Mouse (Mus musculus) layer of hippocampus, adult 9-10 months (tissue): ENCODE measurements at regions not wholly inside any gene's neighbourhood (a gene's known extent, or its start where the extent isn't known, plus 50 kb on each side); places are given as distances from the start of the nearest gene placed in this dataset.
"Not testable (repeated sequence)": the region's sequence is repeated elsewhere in the genome, so short reads cannot be mapped to it uniquely, and the experiment has no call there.

Experiments used
- DNase-seq: peaks from one replicate; pipeline ENCODE4 v3.0.0; 2022; ENCODE audit warnings: low spot score

DNA sequence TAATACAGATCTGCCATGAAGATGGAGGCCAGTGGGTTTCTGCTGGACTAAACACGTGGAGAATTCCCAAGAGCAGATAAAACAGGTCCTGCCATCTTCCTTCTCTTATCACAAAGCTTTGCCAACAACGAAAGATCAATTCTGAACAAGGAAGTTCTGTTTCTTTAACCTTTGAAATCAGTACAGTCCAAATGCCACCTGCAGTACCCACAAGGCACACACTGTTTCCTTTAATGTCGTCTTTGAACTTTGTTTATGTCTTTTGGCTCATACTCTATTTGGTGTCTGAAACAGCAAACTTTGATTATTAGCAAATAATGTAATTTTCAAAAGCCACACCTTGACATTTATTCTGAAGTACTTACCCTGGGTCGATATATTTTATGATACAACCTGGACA lies 536.5 kb downstream of the Bckdhb start:
- DNase-seq, result no peak

GRCm38 (mm10) chr9:84466741-84467140 lies 541.8 kb downstream of the Bckdhb start:
- DNase-seq, result peak; percentile 10

GRCm38 (mm10) chr9:84472696-84473095 lies 547.8 kb downstream of the Bckdhb start:
- no peak for DNase-seq

DNA sequence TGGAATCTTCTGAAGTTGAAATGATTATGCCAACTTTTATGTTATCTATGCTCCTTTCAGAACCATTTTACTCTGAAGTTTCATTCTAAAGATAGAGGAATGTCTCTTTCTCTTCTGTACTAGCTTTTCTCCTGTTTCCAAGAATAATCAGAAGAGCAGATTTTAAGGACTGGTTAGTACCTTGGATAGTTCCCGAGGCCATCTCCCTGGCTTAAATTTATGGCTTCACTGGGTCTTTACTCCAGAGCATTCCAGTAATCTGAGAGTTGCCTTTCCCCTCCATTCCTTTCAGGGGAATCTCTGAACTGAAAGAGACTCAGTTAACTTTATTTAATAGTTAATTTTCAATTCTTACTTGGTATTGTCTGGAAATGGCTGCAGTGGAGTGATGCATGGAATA lies 551.0 kb downstream of the Bckdhb start:
- no peak for DNase-seq

DNA sequence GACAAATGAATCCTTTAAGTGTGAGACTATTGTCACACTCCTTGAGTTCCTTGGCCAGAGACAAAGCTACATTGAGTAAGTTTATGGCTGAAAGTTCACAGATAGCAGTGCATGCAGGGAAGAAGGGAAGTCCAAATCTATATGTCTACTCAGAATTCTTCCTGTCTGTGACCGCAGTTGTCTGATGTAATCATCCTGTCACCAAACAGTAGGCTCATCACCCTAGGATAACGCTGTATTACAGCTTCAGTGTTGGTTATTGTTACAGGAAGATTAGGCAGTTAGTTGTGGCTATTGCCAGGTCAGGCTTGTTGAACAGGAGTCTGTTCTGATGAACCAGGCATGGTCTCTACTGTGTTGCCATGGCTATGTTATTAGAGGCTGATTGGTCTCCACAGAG lies 574.6 kb downstream of the Bckdhb start:
- no peak for DNase-seq

DNA sequence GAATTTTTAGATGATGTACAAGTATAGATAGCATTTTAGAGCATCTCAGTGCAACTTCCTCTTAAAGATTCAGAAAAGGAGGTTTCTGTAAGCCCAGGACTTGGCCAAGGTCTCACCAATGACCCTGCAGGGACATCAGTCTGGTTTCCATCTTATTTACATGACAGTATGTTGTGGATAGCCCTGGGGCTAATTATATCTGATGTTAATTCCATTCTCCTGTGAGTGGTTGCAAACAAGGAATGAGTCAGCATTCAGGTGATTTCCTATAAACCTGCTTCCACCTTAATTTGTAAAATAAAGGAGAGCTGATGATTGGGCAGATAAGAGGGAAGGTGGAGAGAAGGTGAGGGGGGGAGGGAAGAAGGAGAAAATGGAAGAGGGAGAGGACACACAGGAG lies 578.0 kb downstream of the Bckdhb start:
- not testable (repeated sequence) for DNase-seq

- DNase-seq, result no peak
Measured at GRCm38 (mm10) chr9:84517064-84517463, 592.1 kb downstream of the Bckdhb start.

DNA sequence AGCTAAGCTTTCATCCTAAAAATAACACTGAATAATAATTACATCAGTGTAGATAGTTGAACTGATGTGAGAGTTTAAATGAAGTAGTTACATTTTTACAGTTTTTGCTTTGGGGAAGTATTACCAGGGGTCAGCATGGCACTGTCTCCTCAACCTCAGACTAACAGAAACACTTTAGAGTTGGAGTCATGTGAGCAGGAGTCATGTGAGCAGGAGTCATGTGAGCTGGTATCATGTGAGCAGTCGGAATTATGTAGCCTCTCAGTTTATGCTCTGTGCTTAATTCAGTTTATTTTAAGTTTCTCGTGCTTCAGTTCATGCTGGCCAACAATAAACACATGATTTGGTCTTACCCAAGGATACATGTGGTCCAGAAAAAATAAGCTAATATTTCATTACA lies 620.5 kb downstream of the Bckdhb start:
- no peak for DNase-seq

GRCm38 (mm10) chr9:84548012-84548660 lies 623.2 kb downstream of the Bckdhb start:
- no peak for DNase-seq

DNA sequence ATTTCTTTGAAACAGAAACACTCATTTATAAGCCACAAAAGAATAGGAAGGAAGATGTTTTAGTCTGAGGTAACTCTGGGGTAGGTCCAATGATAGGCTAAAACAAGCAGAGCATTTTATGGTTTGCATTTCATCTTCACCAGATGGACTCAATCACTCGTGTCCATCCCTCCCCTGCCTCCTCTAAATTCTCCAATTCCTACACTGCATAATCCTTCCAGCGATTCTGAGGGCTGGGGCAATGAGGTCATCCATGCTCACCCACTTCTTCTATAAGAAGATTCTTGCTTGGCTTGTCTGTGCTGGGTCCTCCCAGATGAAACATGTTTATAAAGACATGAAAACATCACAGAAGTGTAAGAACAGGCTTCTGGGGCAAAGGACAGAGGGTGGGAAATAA lies 630.3 kb downstream of the Bckdhb start:
- no peak for DNase-seq

DNA sequence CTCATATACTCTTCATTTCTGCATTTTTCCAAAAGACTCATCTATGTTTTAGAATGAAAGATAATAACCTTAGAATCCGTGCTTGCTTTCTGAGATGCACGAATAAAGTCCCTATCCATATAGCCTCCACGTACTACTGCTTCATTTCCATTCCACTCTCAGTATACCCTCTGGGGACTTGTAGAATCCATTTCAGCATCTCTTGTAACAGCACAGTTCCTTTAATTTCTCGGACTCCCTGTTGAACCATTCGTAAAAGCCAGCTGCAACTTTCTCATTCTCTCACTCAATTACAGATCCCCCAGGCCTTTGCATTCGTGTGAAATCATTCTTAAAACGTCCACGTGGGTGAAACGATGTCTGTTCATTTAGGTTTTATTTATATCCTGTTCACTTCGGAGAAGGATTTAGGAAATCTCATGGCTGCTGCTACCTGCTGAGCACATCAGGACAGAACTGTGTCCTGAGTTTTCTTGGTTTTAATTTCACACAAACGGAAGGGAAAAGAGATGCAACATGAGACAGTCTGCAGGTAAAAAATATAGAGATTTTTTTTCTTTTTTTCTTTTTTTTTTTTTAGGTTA lies 631.4 kb downstream of the Bckdhb start:
- no peak for DNase-seq

- DNase-seq, result no peak
Measured at GRCm38 (mm10) chr9:84558346-84558745, 633.4 kb downstream of the Bckdhb start.

DNA sequence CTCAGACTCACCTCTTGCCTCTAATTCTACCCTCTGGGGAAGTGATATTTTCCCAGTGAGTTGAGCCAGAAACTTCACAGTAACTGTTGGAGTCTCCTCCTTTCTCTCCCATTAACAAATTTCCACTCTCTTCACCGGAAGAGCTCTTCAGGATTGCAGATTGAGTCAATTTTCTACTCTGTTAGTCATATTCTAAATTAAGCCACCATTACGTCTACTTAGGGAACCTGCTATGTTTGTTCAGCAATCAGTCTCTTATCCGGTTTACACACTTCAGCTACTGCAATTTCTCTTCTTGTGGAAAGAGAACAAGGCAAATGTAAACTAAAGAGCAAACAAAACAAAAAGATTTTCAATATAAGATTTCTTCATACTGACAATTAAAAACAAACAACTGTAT lies 644.6 kb downstream of the Bckdhb start:
- no peak for DNase-seq

DNA sequence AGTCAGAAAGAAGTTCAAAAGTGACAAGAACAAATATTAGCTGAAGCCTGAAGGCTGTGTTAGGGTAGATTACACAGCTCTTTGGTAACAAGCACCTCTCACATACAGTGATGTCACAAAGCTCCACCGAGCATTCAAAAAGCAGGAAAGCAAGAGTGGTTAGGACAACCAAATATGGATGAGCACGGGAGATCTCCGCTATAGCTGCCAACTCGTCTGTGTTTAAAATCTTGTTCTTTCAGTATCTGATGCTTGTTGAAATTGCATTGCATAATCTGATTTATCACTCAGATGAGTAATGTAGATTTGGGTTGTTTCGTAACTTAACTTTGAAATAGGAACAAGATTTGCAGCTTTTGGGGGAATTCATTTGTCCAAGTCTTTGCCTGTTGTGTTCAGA lies 652.8 kb downstream of the Bckdhb start:
- no peak for DNase-seq

GRCm38 (mm10) chr9:84587791-84588190 lies 662.8 kb downstream of the Bckdhb start:
- no peak for DNase-seq

DNA sequence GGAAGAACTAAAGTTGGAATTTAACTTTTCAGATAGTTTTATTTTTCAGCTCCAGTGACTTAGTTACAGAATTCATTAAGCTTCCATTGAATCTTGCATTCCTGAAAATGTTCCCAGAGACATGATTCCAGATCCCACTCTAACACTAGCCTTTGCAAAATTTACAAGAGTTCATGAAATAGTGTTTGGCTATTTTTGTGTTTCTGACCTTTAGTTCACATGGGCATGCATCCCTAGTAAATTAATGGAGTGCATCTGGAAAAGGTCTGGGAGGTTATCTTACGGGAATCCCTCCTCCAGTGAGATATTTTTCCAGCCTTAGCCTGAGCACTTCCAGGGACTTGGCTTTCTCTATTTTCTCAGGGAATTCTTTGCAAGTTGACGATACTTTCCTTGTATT lies 669.8 kb downstream of the Bckdhb start:
- no peak for DNase-seq
